Mouse (Mus musculus): ENCODE data around the gene Samd1. TPM values are rescaled to one million over a fixed set of nuclear protein-coding genes. Genes with fewer than 3 reads are reported as not detected.

Gene Samd1
- polyA plus RNA-seq, 1 experiment from 2014 or later = 18.5 TPM

- peaks cover 43% of the 10 kb centered on the region for H3K27me3 ChIP-seq (replicated peaks; ENCODE audit: control insufficient read depth, insufficient read depth, low read length)
- H3K27ac ChIP-seq (replicated peaks; ENCODE audit: low read depth, low read length) = no peak overlapping the region
- peaks cover 15% of the 10 kb centered on the region for H3K4me1 ChIP-seq (ENCODE audit: control insufficient read depth, insufficient read depth, low read length)
- DNase-seq (ENCODE audit: low spot score) (no peak), ATAC-seq (ENCODE audit: low read depth) (no peak)
- H3K4me2 ChIP-seq (ENCODE audit: low read depth, low read length) = peak overlapping the region; percentile 98
- H3K9me3 ChIP-seq (ENCODE audit: control insufficient read depth, low read length) = no peaks in the 10 kb centered on the region
- WGBS = 7% methylated on average over 35 of the region's 35 CpGs
- H3K9ac ChIP-seq (ENCODE audit: low read depth, low read length) = no peak overlapping the region
- no peaks in the 10 kb centered on the region for H3K36me3 ChIP-seq (ENCODE audit: control insufficient read depth, insufficient read depth, low read length)
- H3K4me3 ChIP-seq (ENCODE audit: low read depth, low read length) = peak overlapping the region; percentile 54
These were observed 15.2 kb downstream of the Samd1 start for GRCm38 (mm10) chr8:84012499-84013165.

- Histone ChIP-seq H3K4me3 (ENCODE audit: low read depth, low read length) (no peak overlapping the region), H3K27me3 (replicated peaks; ENCODE audit: control insufficient read depth, insufficient read depth, low read length) (peaks cover 33% of the 10 kb centered on the region), H3K9me3 (ENCODE audit: control insufficient read depth, low read length) (no peaks in the 10 kb centered on the region), H3K4me2 (ENCODE audit: low read depth, low read length) (no peak overlapping the region), H3K9ac (ENCODE audit: low read depth, low read length) (no peak overlapping the region), H3K4me1 (ENCODE audit: control insufficient read depth, insufficient read depth, low read length) (peaks cover 11% of the 10 kb centered on the region), H3K36me3 (ENCODE audit: control insufficient read depth, insufficient read depth, low read length) (no peaks in the 10 kb centered on the region), H3K27ac (replicated peaks; ENCODE audit: low read depth, low read length) (no peak overlapping the region)
- 93% methylated on average over 5 of the region's 5 CpGs for WGBS
- no peak for ATAC-seq (ENCODE audit: low read depth)
- no peak for DNase-seq (ENCODE audit: low spot score)
These were observed 18.4 kb downstream of the Samd1 start for GRCm38 (mm10) chr8:84015833-84016232.

DNA sequence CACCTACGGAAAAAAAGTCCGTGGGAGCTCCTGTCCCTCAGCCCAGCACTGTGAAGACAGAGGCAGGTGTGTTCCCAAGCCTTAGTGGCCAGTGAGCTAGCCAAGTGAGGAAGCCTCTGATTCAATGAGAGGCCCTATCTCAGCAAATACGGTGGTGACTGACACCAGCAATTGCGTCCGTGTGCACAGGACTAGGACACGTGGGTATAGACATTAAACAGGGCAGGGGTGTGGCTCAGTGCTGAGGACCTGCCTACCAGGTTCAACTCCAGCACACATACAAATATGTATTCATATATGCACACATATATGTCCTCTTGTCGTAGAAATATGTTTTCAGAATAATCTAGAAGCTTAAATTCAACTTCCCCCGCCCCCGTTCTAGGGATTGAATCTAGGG, 22.3 kb downstream of the Samd1 start:
- no peaks in the 10 kb centered on the region for H3K9me3 ChIP-seq (ENCODE audit: control insufficient read depth, low read length)
- H3K4me2 ChIP-seq (ENCODE audit: low read depth, low read length) = no peak overlapping the region
- 83% methylated on average over 9 of the region's 9 CpGs for WGBS
- no peaks in the 10 kb centered on the region for H3K36me3 ChIP-seq (ENCODE audit: control insufficient read depth, insufficient read depth, low read length)
- H3K9ac ChIP-seq (ENCODE audit: low read depth, low read length) = no peak overlapping the region
- 0 out of 2 replicates have a peak, but pooled peaks cover 8% of the 10 kb centered on the region for H3K27me3 ChIP-seq (replicated peaks; ENCODE audit: control insufficient read depth, insufficient read depth, low read length)
- H3K4me3 ChIP-seq (ENCODE audit: low read depth, low read length) = no peak overlapping the region
- DNase-seq (ENCODE audit: low spot score) = no peak
- H3K4me1 ChIP-seq (ENCODE audit: control insufficient read depth, insufficient read depth, low read length) = 0 out of 2 replicates have a peak, but pooled peaks cover 5% of the 10 kb centered on the region
- H3K27ac ChIP-seq (replicated peaks; ENCODE audit: low read depth, low read length) = no peak overlapping the region
- ATAC-seq (ENCODE audit: low read depth) = no peak

- ATAC-seq (ENCODE audit: low read depth) (peak; percentile 50; the same call in 1 of the 2 replicates), DNase-seq (ENCODE audit: low spot score) (no peak)
- H3K9me3 ChIP-seq (ENCODE audit: control insufficient read depth, low read length) = no peaks in the 10 kb centered on the region
- peak within 1 kb of the TSS; percentile 25 for H3K4me2 ChIP-seq (ENCODE audit: low read depth, low read length)
- 0 out of 2 replicates have a peak, but pooled peaks cover 7% of the 10 kb centered on the region for H3K27me3 ChIP-seq (replicated peaks; ENCODE audit: control insufficient read depth, insufficient read depth, low read length)
- H3K4me1 ChIP-seq (ENCODE audit: control insufficient read depth, insufficient read depth, low read length) = 0 out of 2 replicates have a peak, but pooled peaks cover 5% of the 10 kb centered on the region
- H3K27ac ChIP-seq (replicated peaks; ENCODE audit: low read depth, low read length) = no peak within 1 kb of the TSS
- 12% methylated on average over 18 of the region's 18 CpGs for WGBS
- no peaks in the 10 kb centered on the region for H3K36me3 ChIP-seq (ENCODE audit: control insufficient read depth, insufficient read depth, low read length)
- H3K9ac ChIP-seq (ENCODE audit: low read depth, low read length) = no peak within 1 kb of the TSS
- H3K4me3 ChIP-seq (ENCODE audit: low read depth, low read length) = 0 out of 2 replicates have a peak within 1 kb of the TSS, but pooled peaks have one; percentile 2
These were observed 23.6 kb downstream of the Samd1 start, which contains the start of gene Palm3 for GRCm38 (mm10) chr8:84021096-84021495. Palm3 (plus strand) TSS chr8:84021471.

- Histone ChIP-seq H3K9ac (ENCODE audit: low read depth, low read length) (no peak overlapping the region), H3K36me3 (ENCODE audit: control insufficient read depth, insufficient read depth, low read length) (no peaks in the 10 kb centered on the region), H3K4me3 (ENCODE audit: low read depth, low read length) (0 out of 2 replicates have a peak overlapping the region, but pooled peaks have one; percentile 2), H3K4me1 (ENCODE audit: control insufficient read depth, insufficient read depth, low read length) (peaks cover 5% of the 10 kb centered on the region; the same call in 1 of the 2 replicates), H3K27me3 (replicated peaks; ENCODE audit: control insufficient read depth, insufficient read depth, low read length) (0 out of 2 replicates have a peak, but pooled peaks cover 7% of the 10 kb centered on the region), H3K27ac (replicated peaks; ENCODE audit: low read depth, low read length) (no peak overlapping the region), H3K4me2 (ENCODE audit: low read depth, low read length) (peak overlapping the region; percentile 25), H3K9me3 (ENCODE audit: control insufficient read depth, low read length) (no peaks in the 10 kb centered on the region)
- DNase-seq (ENCODE audit: low spot score) = no peak
- ATAC-seq (ENCODE audit: low read depth) = no peak; the same call in 1 of the 2 replicates
- 50% methylated on average over 12 of the region's 12 CpGs for WGBS
These were observed 24.1 kb downstream of the Samd1 start for GRCm38 (mm10) chr8:84021569-84021968.

GRCm38 (mm10) chr8:84023085-84023484, 25.6 kb downstream of the Samd1 start:
- peaks cover 5% of the 10 kb centered on the region; the same call in 1 of the 2 replicates for H3K4me1 ChIP-seq (ENCODE audit: control insufficient read depth, insufficient read depth, low read length)
- peak; percentile 52 for DNase-seq (ENCODE audit: low spot score)
- 0 out of 2 replicates have a peak, but pooled peaks cover 7% of the 10 kb centered on the region for H3K27me3 ChIP-seq (replicated peaks; ENCODE audit: control insufficient read depth, insufficient read depth, low read length)
- H3K9ac ChIP-seq (ENCODE audit: low read depth, low read length) = no peak overlapping the region
- WGBS = 28% methylated on average over 5 of the region's 5 CpGs
- H3K9me3 ChIP-seq (ENCODE audit: control insufficient read depth, low read length) = no peaks in the 10 kb centered on the region
- no peak for ATAC-seq (ENCODE audit: low read depth)
- H3K4me3 ChIP-seq (ENCODE audit: low read depth, low read length) = no peak overlapping the region
- no peak overlapping the region for H3K4me2 ChIP-seq (ENCODE audit: low read depth, low read length)
- no peaks in the 10 kb centered on the region for H3K36me3 ChIP-seq (ENCODE audit: control insufficient read depth, insufficient read depth, low read length)
- no peak overlapping the region for H3K27ac ChIP-seq (replicated peaks; ENCODE audit: low read depth, low read length)

- no peak overlapping the region for H3K27ac ChIP-seq (replicated peaks; ENCODE audit: low read depth, low read length)
- 68% methylated on average over 1 of the region's 1 CpGs for WGBS
- H3K36me3 ChIP-seq (ENCODE audit: control insufficient read depth, insufficient read depth, low read length) = no peaks in the 10 kb centered on the region
- H3K4me1 ChIP-seq (ENCODE audit: control insufficient read depth, insufficient read depth, low read length) = peaks cover 5% of the 10 kb centered on the region; the same call in 1 of the 2 replicates
- no peak overlapping the region for H3K4me3 ChIP-seq (ENCODE audit: low read depth, low read length)
- no peak overlapping the region for H3K4me2 ChIP-seq (ENCODE audit: low read depth, low read length)
- ATAC-seq (ENCODE audit: low read depth) (no peak), DNase-seq (ENCODE audit: low spot score) (no peak)
- H3K9me3 ChIP-seq (ENCODE audit: control insufficient read depth, low read length) = no peaks in the 10 kb centered on the region
- H3K27me3 ChIP-seq (replicated peaks; ENCODE audit: control insufficient read depth, insufficient read depth, low read length) = 0 out of 2 replicates have a peak, but pooled peaks cover 7% of the 10 kb centered on the region
- H3K9ac ChIP-seq (ENCODE audit: low read depth, low read length) = no peak overlapping the region
These were observed 26.2 kb downstream of the Samd1 start for GRCm38 (mm10) chr8:84023631-84024030.

GRCm38 (mm10) chr8:84024171-84024570, 26.7 kb downstream of the Samd1 start:
- no peak for ATAC-seq (ENCODE audit: low read depth)
- Histone ChIP-seq H3K4me1 (ENCODE audit: control insufficient read depth, insufficient read depth, low read length) (peaks cover 5% of the 10 kb centered on the region; the same call in 1 of the 2 replicates), H3K27me3 (replicated peaks; ENCODE audit: control insufficient read depth, insufficient read depth, low read length) (0 out of 2 replicates have a peak, but pooled peaks cover 7% of the 10 kb centered on the region), H3K9ac (ENCODE audit: low read depth, low read length) (no peak overlapping the region), H3K27ac (replicated peaks; ENCODE audit: low read depth, low read length) (no peak overlapping the region), H3K9me3 (ENCODE audit: control insufficient read depth, low read length) (no peaks in the 10 kb centered on the region), H3K4me2 (ENCODE audit: low read depth, low read length) (no peak overlapping the region), H3K36me3 (ENCODE audit: control insufficient read depth, insufficient read depth, low read length) (no peaks in the 10 kb centered on the region), H3K4me3 (ENCODE audit: low read depth, low read length) (no peak overlapping the region)
- 21% methylated on average over 10 of the region's 10 CpGs for WGBS
- DNase-seq (ENCODE audit: low spot score) = no peak
